Mouse (Mus musculus): ENCODE results near the gene Otud3.
A peak's percentile ranks its signal among the peaks of the same experiment; 100 is the strongest.

The Otud3 gene

DNA sequence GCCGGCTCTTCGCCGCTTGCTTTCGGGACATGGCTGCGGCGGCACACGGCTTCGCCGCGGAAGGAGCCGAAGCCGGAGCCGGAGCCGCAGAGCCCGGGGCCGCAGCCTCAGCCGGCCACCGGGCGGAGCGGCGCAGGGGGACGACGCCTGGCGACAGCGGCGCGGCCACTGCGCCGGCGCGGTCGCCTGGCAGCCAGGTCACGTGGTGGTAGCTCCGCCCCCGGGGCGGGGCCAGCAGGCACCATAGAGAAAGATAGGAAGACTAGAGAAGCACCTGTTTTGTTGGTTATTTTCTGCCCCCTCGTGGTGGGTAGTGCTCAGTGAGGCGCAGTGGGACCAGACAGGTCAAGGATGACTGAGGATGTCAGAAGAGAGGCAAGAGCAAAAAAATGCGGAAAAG lies at the start of gene Otud3:
Otud3 (minus strand) TSS at position 149 of the 400 bp plus-strand sequence.
- ATAC-seq (ENCODE audit: insufficient number of reproducible peaks, low FRiP score, low TSS enrichment) = peak; percentile 90

DNA sequence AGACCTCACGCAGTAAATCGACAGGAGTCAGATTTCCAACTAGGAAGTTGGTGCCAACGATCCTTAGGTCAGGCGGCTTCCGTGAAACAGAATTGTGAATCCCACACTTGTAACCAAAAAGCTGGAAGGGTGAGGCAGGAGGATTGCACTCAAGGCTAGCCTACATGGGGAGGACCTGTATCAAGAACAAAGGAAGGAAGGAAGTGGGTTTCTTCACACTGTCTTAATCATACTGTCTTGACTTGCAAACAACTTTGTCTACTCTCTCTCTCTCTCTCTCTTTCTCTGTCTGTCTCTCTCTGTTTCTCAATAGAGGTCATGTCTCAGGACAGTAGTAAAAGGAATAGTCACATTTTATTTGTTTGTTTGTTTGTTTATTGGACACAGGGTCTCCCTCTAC lies 49.0 kb upstream of the Otud3 start:
- no peak for ATAC-seq (ENCODE audit: insufficient number of reproducible peaks, low FRiP score, low TSS enrichment)

DNA sequence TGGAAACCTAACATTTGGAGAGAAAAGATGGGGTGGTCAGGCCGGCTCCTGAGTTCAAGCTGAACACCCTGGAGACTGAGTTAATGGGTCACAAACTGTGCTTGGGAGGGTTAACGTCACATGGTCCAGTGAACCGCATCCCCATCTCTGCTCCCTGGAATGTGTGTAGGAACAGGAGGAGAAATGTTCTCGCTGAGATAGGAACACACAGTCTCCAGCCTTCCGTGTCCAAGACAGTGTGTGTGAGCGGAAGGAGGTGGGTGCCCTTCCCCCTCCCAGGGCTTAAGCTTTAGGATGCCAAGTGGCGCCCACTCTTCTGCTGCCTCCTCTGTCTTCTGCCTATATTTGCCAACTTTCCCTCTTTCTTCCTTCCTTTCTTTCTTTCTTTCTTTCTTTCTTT lies 46.2 kb upstream of the Otud3 start:
- no peak for ATAC-seq (ENCODE audit: insufficient number of reproducible peaks, low FRiP score, low TSS enrichment)

DNA sequence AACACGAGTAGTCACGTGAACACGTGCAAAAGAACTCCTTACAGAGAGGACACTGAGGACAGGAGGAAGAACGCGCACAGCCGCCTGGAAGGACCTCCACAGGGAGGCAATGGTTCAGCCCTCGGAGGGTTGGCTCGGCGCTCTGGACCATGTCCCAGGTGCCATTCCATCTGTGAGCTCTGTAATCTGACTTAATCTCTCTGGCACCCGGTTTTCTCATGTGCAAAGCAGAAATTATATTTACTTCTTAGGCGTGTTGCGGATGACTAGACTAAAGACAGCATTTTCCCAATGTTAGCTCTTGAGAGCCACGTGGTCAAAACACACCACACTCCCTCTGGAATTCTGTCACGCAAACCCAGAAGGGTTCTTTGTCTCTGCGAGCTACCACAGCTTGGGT lies 45.4 kb upstream of the Otud3 start:
- ATAC-seq (ENCODE audit: insufficient number of reproducible peaks, low FRiP score, low TSS enrichment) = no peak

DNA sequence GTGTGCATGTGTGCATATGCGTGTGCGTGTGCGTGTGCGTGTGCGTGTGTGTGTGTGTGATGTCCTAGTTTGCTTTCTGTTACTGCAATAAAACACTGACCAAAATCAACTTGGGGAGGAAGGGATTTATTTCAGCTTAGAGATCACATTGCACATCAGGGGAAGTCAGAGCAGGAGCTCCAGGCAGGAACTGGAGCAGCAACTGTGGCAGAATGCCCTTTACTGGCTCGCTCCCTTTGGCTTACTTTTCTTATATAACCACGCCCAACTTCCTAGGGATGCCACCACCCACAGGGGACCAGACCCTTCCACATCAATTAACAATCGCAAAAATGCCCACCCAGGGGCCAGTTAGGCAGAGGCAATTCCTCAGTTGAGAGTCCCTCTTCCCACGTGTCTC lies 44.9 kb upstream of the Otud3 start:
- no peak for ATAC-seq (ENCODE audit: insufficient number of reproducible peaks, low FRiP score, low TSS enrichment)

DNA sequence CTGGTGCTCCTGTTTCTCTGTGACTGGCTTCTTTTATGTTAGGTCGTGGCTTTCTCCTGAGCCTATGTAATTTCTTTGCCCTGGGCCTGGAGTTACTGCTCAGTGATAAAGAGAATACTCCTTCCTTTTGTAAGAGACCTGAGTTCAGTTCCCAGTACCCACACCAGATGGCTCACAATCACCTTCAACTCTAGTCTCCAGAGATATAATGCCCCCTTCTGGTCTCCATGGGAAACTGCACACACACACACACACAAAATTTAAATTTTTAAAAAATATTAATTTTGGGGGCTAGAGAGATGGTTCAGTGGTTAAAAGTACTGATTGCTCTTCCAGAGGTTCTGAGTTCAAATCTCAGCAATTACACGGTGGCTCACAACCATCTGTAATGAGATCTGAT lies 34.5 kb upstream of the Otud3 start:
- no peak for ATAC-seq (ENCODE audit: insufficient number of reproducible peaks, low FRiP score, low TSS enrichment)

DNA sequence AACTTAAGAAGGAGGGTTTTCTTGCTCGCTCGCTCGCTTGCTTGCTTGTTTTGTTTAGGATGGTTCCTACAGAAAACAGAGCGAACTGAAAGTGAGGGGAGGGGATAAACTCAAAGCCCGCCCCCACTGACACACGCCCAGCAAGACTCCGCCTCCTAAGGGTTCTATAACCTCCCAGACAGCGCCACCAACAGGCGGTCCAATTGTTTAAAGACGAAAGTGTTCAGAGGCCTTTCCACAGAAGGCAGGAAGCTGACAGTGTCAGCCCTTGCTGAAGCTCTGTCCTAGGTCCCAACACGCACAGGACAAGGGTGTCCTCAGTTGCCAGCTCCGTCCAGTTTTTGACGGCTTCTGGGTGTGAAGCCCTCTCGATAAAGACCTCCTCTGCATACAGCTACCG lies 30.0 kb upstream of the Otud3 start:
- ATAC-seq (ENCODE audit: insufficient number of reproducible peaks, low FRiP score, low TSS enrichment) = no peak

DNA sequence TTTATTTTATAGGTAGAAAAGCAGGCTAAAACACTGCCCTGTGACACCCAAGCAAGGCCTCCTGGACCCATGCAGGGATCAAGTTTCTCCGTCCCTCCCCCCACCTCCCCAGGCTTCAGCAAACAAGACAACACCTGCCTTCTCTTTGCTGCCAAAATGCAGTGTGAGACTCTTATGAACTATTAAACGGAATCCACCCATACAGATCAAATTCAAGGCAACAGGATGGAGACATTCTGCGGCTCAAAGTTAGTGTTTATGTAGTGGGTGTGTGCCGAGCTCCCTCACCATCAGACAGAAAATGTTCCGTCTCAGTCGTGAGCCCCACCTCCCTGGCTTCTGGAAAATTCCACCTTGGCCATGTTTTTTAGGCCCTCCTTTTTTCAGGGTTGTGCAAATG lies 28.2 kb upstream of the Otud3 start:
- ATAC-seq (ENCODE audit: insufficient number of reproducible peaks, low FRiP score, low TSS enrichment) = no peak

DNA sequence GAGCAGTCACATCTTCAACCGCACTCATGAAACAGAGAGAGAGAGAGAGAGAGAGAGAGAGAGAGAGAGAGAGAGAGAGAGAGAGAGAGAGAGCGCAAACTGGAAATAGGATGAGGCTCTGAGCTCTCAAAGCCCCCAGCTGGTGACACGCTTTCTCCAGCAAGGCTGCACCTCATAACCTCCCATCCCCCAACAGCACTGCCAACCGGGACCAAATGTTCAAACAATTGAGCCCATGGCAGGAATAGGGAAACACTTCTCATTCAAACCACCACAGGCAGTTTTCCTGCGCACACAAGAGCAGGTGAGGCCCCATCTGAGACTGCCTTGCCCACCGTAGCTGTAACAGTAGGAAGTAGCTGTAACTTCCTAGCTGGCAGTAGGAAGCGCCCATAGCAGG lies 27.7 kb upstream of the Otud3 start:
- no peak for ATAC-seq (ENCODE audit: insufficient number of reproducible peaks, low FRiP score, low TSS enrichment)

DNA sequence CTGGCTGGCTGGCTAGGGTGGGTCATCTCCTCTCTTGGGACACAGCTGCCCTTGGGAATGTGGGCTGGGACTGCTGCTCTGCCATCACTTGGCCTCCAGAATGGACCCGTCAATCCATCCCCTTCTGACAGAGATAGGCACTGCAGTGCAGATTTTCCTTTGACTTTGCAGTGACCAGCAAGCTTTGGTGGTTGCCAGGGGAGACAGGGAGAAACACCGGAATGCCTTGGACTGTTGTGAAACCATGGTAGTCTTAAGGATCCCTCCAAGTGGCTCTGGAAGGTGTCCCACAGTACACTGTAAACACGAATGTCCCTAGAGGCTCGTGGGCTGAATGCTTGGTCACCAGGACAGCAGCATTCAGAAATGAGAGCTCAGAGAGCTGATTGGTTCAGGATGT lies 25.7 kb upstream of the Otud3 start:
- no peak for ATAC-seq (ENCODE audit: insufficient number of reproducible peaks, low FRiP score, low TSS enrichment)

DNA sequence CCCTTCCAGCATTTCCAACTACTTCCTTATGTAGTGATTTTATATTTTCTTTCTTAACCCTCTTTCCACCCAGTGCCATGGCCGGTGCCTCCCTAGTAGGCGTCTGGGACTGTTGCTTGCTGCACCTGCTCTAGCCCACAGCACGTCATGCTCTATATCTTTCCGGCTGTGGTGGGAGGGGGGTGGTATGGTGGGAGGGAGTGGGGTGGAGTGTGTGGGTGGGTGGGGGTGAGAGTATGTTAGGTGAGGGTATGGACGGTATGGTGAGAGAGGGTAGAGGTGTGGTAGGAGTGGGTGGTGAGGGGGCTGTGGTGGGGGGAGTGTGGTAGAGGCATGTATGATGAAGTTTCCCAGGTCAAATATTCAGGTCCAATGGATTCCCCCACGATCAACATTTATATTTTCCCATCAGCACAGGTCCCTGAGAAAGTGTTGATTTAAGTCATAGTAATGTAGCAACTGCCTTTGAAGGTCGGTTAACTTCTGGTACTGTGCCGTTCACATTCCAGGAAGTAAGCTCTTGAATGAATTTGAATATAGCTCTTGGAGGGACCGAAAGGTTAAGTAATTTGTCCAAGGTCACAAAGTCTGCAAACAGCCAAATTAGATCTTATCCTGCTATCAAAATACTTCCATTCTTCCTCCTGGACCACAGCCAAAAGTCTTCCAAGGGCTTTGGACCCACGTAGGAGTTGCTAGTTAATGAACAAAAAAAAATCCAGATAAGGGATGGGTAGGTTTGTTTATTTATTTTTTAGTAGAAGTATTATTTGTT lies 24.9 kb upstream of the Otud3 start:
- no peak for ATAC-seq (ENCODE audit: insufficient number of reproducible peaks, low FRiP score, low TSS enrichment)

DNA sequence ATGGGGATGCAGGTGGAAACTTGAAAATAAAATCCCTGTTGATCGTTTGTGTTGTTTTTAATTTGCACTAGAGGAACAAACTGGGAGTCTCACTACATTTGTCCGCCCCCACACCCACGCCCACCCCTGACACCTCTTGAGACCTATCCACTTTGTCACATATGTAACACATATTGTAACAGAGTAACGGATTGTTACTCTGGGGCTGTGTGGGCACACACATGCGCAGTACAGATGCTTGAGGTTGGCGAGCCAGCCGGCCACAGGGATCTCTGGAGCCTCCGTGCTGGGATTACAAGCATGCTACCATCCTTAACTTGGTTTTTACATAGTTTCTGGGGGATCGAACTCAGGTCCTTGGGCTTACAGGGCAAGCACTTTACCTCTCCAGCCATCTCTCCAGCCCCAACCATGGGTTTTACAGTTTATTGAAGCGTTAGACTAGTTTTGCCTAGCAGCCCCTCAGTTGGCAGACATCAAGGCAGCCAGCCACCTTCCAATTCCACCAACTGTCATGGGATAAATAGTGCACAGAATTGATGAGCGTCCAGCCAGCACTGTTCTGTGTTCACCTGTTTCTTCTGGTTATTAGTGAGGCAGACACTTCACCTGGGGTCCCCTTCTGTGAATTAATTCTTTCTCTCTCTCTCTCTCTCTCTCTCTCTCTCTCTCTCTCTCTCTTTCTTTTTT lies 20.9 kb upstream of the Otud3 start:
- no peak for ATAC-seq (ENCODE audit: insufficient number of reproducible peaks, low FRiP score, low TSS enrichment)

DNA sequence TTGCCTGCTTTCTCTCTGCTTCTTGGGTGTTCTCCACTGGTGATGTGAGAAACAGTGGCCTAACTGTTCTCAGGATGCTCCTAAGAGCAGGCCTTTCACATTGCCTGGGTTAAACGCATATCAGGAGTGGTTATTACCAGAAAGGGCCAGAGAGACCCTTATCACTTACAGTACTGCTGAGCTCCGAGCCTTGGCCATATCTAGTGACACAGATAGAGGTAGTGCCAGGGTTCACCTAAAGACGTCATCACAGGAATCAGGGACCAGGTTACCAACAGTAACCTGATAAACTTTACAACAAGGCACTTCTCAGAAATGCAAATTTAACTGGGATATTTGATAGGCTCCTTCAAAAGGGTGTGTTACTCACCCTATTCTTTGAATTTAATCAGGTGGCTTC lies 20.1 kb upstream of the Otud3 start:
- no peak for ATAC-seq (ENCODE audit: insufficient number of reproducible peaks, low FRiP score, low TSS enrichment)

DNA sequence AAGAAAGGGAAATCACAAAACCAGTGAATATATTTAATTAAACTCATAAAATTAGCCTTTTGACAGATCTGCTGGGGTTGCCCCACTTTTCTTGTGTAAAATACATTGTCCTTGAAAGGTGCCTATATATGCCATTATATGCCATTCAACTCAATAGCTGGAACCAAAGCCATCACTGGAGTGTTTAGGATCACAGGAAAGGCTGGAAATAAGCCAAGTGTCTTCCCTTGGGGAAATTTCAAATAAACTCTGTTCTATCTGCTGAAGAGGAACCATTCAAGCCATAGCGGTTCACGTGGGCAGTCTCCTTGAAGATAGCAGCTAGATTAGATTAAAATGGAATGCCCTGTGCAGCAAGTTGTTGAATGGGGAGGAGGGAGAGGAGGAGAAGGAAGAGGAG lies 11.8 kb upstream of the Otud3 start:
- ATAC-seq (ENCODE audit: insufficient number of reproducible peaks, low FRiP score, low TSS enrichment) = no peak

DNA sequence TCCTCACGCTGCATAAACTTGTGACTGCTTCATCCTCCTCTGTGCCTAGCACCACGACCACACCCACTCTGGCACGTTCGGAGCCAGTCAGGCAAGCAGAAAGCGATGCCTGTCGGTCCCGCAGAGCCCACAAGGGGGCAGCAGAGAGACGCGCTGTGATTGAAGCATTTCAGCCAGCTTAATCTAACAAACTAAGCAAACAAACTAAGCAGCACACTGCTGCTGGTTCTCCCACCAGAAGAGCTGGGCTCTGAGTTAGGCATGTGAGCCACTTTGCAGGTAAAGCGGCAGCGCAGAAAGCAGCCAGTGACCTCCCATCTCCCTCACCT lies 8.3 kb upstream of the Otud3 start:
- ATAC-seq (ENCODE audit: insufficient number of reproducible peaks, low FRiP score, low TSS enrichment) = peak; percentile 64; the same call in 1 of the 2 replicates

DNA sequence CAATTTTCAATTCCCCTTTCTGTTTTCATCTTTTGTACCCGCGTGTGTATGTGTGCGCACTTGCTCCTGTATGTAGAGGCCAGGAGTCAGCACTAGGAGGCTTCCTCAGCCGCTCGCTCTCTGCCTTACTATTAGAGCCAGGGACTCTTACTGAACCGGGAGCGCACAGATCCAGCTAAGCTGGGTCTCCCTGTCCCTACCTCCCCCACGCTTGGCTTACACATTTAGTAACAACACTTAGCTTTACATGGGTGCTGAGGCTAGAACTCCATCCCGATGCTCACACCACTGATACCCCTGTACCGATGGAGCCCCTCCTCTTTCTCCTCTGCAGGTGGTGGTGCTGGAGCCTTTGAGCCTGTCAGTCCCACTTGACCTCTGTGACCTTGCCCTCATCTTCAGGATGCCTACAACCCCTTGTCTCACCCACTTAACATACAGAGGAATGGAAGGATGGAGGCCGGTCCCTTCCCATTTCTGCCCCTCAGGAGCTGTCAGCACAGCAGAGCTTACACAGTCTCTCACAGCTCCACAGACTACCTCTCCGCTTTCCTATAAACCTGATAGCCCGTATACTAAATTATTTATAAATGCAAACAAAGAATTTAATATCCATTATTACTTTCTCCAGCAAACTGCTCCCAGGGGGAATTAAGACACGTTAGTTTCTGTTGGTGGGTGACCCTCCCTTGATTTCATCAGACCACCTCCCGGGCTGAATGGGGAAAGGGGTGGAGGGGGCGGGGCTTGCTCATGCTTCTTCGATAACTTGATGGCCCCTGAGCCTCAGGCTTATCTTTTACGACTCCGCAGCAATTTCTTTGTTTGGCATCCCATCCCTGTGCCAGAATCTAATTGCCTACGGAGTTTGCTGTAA lies 7.7 kb upstream of the Otud3 start:
- no peak for ATAC-seq (ENCODE audit: insufficient number of reproducible peaks, low FRiP score, low TSS enrichment)

DNA sequence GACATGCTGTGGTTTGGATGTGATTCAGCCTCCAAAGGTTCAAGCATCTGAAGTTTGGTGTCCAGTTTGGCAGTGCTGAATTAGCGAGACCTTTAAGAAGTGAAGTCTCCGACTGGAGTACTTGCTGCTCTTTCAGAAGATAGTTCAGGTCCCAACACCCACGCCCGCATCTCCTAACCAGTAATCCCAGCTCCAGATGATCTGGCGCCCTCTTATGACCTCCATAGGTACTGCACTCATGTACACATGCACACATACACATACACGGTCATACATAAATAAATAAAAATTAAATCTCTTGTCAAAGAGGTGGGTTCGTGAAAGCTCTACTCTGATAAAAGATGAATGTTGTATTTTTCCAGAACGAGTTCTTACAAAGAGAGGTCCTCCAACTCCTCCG lies 3.5 kb upstream of the Otud3 start:
- ATAC-seq (ENCODE audit: insufficient number of reproducible peaks, low FRiP score, low TSS enrichment) = no peak

DNA sequence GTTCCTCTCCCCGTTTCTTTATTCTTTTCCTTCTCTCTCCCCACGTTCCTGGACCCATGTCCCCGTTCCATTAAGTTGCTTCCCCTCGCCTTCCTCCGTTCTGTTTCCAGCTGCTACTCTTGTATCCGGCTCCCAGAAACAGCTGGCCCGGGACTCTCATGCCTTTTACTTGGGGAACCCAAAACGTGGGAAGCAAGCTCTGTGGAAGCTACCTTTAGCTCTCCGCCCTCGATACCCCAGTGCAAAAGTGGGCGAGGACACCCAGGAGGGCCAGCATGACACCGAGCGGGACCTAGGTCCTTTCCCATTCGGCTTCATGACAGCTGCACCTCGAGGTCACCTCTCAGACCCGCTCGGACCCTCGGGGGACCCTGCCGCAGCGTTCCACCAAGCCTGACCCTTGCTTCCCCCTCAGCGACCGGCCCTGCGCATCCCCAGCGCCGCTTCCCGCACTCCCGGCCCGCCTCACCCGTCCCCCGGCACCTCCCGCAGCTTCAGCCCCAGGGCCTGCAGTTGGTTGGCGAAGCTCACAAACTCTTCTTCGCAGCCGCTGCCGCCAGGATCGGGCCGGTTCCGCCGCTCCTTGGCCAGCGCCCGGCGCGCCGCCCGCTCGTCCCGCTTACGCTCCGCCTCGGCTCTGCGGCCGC lies 481 bp downstream of the Otud3 start:
- ATAC-seq (ENCODE audit: insufficient number of reproducible peaks, low FRiP score, low TSS enrichment) = peak; percentile 24; the same call in 1 of the 2 replicates

DNA sequence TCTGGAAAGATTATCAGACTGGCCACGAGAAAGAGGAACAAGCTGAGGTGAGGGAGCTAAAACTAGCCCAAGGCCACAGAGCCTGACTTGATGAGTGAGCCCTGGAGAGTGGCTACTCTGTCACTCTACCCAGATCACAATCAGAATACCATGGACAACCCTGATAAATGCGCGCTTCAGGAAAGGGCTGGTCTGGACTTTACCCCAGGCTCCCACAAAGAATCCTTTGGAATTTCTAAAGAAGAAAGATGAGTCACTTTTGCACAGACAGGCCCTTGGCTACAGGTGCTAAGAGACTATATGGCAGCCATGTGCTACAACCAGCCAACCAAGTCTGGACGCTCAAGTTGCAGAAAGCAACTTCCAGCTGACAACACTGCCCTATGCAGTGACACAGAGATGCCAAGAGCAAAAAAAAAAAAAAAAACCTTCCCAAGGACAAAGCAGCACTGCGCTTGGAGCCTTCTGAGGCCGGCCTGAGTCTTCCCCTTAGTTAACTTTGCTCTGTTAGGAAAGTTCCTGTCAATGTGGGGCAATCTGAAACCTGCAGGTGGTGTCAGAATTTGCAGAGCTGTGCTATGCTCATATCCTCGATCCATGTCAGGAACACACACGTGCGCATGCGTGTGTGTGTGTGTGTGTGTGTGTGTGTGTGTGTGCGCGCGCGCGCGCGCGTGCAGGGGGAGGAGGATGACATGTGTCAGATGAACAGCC lies 8.0 kb downstream of the Otud3 start:
- no peak for ATAC-seq (ENCODE audit: insufficient number of reproducible peaks, low FRiP score, low TSS enrichment)

DNA sequence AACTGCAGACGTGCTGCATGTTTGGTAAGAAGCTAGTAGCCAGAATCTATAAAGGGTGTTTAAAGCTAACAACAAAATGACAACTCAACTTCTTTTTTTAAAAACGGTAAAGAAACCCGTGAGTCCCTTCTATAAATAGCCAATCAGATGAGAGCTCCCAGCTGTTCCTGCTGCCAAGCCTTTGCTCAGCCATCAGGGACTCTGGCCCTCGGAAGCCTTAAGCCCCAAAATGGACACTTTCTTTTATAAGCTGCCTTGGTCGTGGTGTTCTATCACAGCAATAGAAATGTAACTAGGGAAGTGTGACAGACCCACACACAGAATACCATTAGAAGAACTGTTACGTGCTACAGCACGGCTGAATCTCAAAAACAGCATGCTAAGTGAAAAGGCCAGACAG lies 14.4 kb downstream of the Otud3 start:
- ATAC-seq (ENCODE audit: insufficient number of reproducible peaks, low FRiP score, low TSS enrichment) = no peak

All from cerebellum, adult (tissue).